Mouse (Mus musculus): ENCODE results near the gene Slc38a8. TPM values are rescaled to one million over a fixed set of nuclear protein-coding genes. Genes with fewer than 3 reads are reported as not detected.

Gene Slc38a8
- polyA plus RNA-seq, 1 experiment from 2014 or later: not detected

GRCm38 (mm10) chr8:119530937-119531336, 29.4 kb upstream of the Slc38a8 start:
- Histone ChIP-seq H3K27ac (ENCODE audit: low read length) (no peak overlapping the region), H3K9me3 (ENCODE audit: control insufficient read depth, low read depth, low read length) (no peaks in the 10 kb centered on the region), H3K4me1 (ENCODE audit: control insufficient read depth, insufficient read depth, low read length) (no peaks in the 10 kb centered on the region), H3K36me3 (ENCODE audit: control insufficient read depth, insufficient read depth, low read length) (peaks cover 81% of the 10 kb centered on the region), H3K4me3 (ENCODE audit: low read depth, low read length) (no peak overlapping the region), H3K27me3 (ENCODE audit: control insufficient read depth, insufficient read depth, low read length) (no peaks in the 10 kb centered on the region), H3K9ac (replicated peaks; ENCODE audit: low read depth, low read length) (no peak overlapping the region), H3K4me2 (replicated peaks; ENCODE audit: low read depth, low read length) (no peak overlapping the region)
- 82% methylated on average over 6 of the region's 6 CpGs for WGBS
- no peak for ATAC-seq (ENCODE audit: insufficient number of reproducible peaks, insufficient read depth, low FRiP score, low read depth)

GRCm38 (mm10) chr8:119528762-119529161, 27.3 kb upstream of the Slc38a8 start:
- H3K9ac ChIP-seq (replicated peaks; ENCODE audit: low read depth, low read length): no peak overlapping the region

GRCm38 (mm10) chr8:119520102-119520501, 18.6 kb upstream of the Slc38a8 start:
- Histone ChIP-seq H3K4me1 (ENCODE audit: control insufficient read depth, insufficient read depth, low read length) (no peaks in the 10 kb centered on the region), H3K9me3 (ENCODE audit: control insufficient read depth, low read depth, low read length) (no peaks in the 10 kb centered on the region), H3K9ac (replicated peaks; ENCODE audit: low read depth, low read length) (no peak overlapping the region), H3K4me2 (replicated peaks; ENCODE audit: low read depth, low read length) (no peak overlapping the region), H3K27me3 (ENCODE audit: control insufficient read depth, insufficient read depth, low read length) (no peaks in the 10 kb centered on the region), H3K4me3 (ENCODE audit: low read depth, low read length) (no peak overlapping the region), H3K27ac (ENCODE audit: low read length) (no peak overlapping the region), H3K36me3 (ENCODE audit: control insufficient read depth, insufficient read depth, low read length) (peaks cover 92% of the 10 kb centered on the region)
- ATAC-seq (ENCODE audit: insufficient number of reproducible peaks, insufficient read depth, low FRiP score, low read depth): no peak
- WGBS: 74% methylated on average over 7 of the region's 7 CpGs

More at GRCm38 (mm10) chr8:119528762-119529161, 27.3 kb upstream of the Slc38a8 start:
- no peak overlapping the region for H3K4me2 ChIP-seq (replicated peaks; ENCODE audit: low read depth, low read length)
- WGBS: 93% methylated on average over 7 of the region's 7 CpGs
- H3K4me1 ChIP-seq (ENCODE audit: control insufficient read depth, insufficient read depth, low read length): no peaks in the 10 kb centered on the region
- no peaks in the 10 kb centered on the region for H3K27me3 ChIP-seq (ENCODE audit: control insufficient read depth, insufficient read depth, low read length)
- no peak overlapping the region for H3K27ac ChIP-seq (ENCODE audit: low read length)
- no peak overlapping the region for H3K4me3 ChIP-seq (ENCODE audit: low read depth, low read length)
- no peak for ATAC-seq (ENCODE audit: insufficient number of reproducible peaks, insufficient read depth, low FRiP score, low read depth)
- H3K36me3 ChIP-seq (ENCODE audit: control insufficient read depth, insufficient read depth, low read length): peaks cover 80% of the 10 kb centered on the region
- no peaks in the 10 kb centered on the region for H3K9me3 ChIP-seq (ENCODE audit: control insufficient read depth, low read depth, low read length)

DNA sequence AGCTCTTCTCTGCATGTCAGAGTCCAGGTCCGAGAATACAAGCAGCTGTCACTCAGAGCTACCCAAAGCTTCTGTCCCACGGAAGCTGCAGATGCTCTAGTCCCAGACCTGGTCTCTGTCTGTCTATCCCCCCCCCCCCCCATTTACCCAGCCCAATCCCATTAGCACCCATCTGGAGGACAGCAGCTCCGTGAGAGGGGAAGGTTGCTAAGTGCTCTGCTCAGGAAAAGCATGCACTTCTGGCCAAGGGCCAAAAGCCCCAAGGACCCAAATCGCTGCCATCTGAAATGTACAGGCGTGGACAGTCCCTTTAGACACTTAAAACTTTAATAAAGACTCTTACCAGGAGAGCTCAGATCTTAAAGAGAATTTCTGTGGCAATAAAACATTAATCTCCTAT, 15.2 kb upstream of the Slc38a8 start:
- H3K9me3 ChIP-seq (ENCODE audit: control insufficient read depth, low read depth, low read length): no peaks in the 10 kb centered on the region
- H3K27ac ChIP-seq (ENCODE audit: low read length): no peak overlapping the region
- peaks cover 97% of the 10 kb centered on the region for H3K36me3 ChIP-seq (ENCODE audit: control insufficient read depth, insufficient read depth, low read length)
- no peak for ATAC-seq (ENCODE audit: insufficient number of reproducible peaks, insufficient read depth, low FRiP score, low read depth)
- no peak overlapping the region for H3K9ac ChIP-seq (replicated peaks; ENCODE audit: low read depth, low read length)
- H3K4me1 ChIP-seq (ENCODE audit: control insufficient read depth, insufficient read depth, low read length): no peaks in the 10 kb centered on the region
- WGBS: 61% methylated on average over 5 of the region's 5 CpGs
- no peaks in the 10 kb centered on the region for H3K27me3 ChIP-seq (ENCODE audit: control insufficient read depth, insufficient read depth, low read length)
- no peak overlapping the region for H3K4me3 ChIP-seq (ENCODE audit: low read depth, low read length)
- no peak overlapping the region for H3K4me2 ChIP-seq (replicated peaks; ENCODE audit: low read depth, low read length)

DNA sequence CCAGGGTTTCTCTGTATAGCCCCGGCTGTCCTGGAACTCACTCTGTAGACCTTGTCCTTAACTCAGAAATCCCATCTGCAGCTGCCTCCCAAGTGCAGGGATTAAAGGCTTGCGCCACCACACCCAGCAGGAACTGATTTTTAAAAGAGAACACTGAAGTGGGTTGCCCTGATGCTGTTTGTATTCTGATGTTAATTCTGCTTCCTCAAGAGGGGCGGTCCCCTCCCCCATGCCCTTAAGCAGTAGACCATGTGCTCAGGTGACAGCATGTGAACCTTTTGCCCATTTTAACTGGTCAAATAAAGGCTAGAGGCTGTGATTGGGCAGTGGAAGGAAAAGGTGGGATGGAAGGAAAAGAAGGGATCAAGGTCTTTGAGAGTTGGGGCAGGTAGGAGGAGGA, 14.3 kb upstream of the Slc38a8 start:
- no peak for ATAC-seq (ENCODE audit: insufficient number of reproducible peaks, insufficient read depth, low FRiP score, low read depth)
- H3K4me2 ChIP-seq (replicated peaks; ENCODE audit: low read depth, low read length): no peak overlapping the region
- 71% methylated on average over 3 of the region's 3 CpGs for WGBS
- peaks cover 89% of the 10 kb centered on the region for H3K36me3 ChIP-seq (ENCODE audit: control insufficient read depth, insufficient read depth, low read length)
- no peak overlapping the region for H3K9ac ChIP-seq (replicated peaks; ENCODE audit: low read depth, low read length)
- no peaks in the 10 kb centered on the region for H3K9me3 ChIP-seq (ENCODE audit: control insufficient read depth, low read depth, low read length)
- H3K4me1 ChIP-seq (ENCODE audit: control insufficient read depth, insufficient read depth, low read length): no peaks in the 10 kb centered on the region
- H3K27ac ChIP-seq (ENCODE audit: low read length): no peak overlapping the region
- no peaks in the 10 kb centered on the region for H3K27me3 ChIP-seq (ENCODE audit: control insufficient read depth, insufficient read depth, low read length)
- no peak overlapping the region for H3K4me3 ChIP-seq (ENCODE audit: low read depth, low read length)

GRCm38 (mm10) chr8:119514940-119515339, 13.4 kb upstream of the Slc38a8 start:
- Histone ChIP-seq H3K27ac (ENCODE audit: low read length) (no peak overlapping the region), H3K36me3 (ENCODE audit: control insufficient read depth, insufficient read depth, low read length) (peaks cover 89% of the 10 kb centered on the region), H3K4me3 (ENCODE audit: low read depth, low read length) (no peak overlapping the region), H3K4me2 (replicated peaks; ENCODE audit: low read depth, low read length) (no peak overlapping the region), H3K27me3 (ENCODE audit: control insufficient read depth, insufficient read depth, low read length) (no peaks in the 10 kb centered on the region), H3K4me1 (ENCODE audit: control insufficient read depth, insufficient read depth, low read length) (no peaks in the 10 kb centered on the region), H3K9ac (replicated peaks; ENCODE audit: low read depth, low read length) (no peak overlapping the region), H3K9me3 (ENCODE audit: control insufficient read depth, low read depth, low read length) (no peaks in the 10 kb centered on the region)
- no peak for ATAC-seq (ENCODE audit: insufficient number of reproducible peaks, insufficient read depth, low FRiP score, low read depth)
- WGBS: 76% methylated on average over 3 of the region's 3 CpGs

- no peaks in the 10 kb centered on the region for H3K27me3 ChIP-seq (ENCODE audit: control insufficient read depth, insufficient read depth, low read length)
- no peak overlapping the region for H3K9ac ChIP-seq (replicated peaks; ENCODE audit: low read depth, low read length)
- H3K4me2 ChIP-seq (replicated peaks; ENCODE audit: low read depth, low read length): no peak overlapping the region
- no peaks in the 10 kb centered on the region for H3K9me3 ChIP-seq (ENCODE audit: control insufficient read depth, low read depth, low read length)
- ATAC-seq (ENCODE audit: insufficient number of reproducible peaks, insufficient read depth, low FRiP score, low read depth): no peak
- H3K4me3 ChIP-seq (ENCODE audit: low read depth, low read length): no peak overlapping the region
- no peak overlapping the region for H3K27ac ChIP-seq (ENCODE audit: low read length)
- H3K4me1 ChIP-seq (ENCODE audit: control insufficient read depth, insufficient read depth, low read length): no peaks in the 10 kb centered on the region
- H3K36me3 ChIP-seq (ENCODE audit: control insufficient read depth, insufficient read depth, low read length): peaks cover 84% of the 10 kb centered on the region
- WGBS: 79% methylated on average over 4 of the region's 4 CpGs
Measured at GRCm38 (mm10) chr8:119513405-119513804, 11.9 kb upstream of the Slc38a8 start.

DNA sequence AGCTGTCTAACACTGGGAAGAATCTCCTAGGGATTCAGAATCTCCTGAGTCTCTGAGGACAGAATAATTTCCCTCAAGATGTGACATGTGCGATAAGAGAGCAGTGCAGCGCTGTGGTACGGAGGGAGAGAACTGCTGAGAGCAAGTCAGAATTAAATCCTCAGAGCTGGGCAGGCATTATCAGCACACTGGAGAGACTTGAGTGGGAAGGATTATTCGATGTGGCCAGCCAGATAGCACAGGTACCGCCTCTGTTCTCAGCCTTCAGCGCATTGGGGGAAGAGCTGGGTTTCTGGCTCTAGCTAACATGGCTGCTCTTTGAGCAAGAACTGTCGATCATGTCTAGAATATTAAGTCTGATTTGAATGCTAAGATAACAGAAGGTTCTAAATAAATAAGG, 10.2 kb upstream of the Slc38a8 start:
- no peak overlapping the region for H3K27ac ChIP-seq (ENCODE audit: low read length)
- H3K9ac ChIP-seq (replicated peaks; ENCODE audit: low read depth, low read length): no peak overlapping the region
- H3K9me3 ChIP-seq (ENCODE audit: control insufficient read depth, low read depth, low read length): no peaks in the 10 kb centered on the region
- H3K27me3 ChIP-seq (ENCODE audit: control insufficient read depth, insufficient read depth, low read length): no peaks in the 10 kb centered on the region
- H3K4me2 ChIP-seq (replicated peaks; ENCODE audit: low read depth, low read length): no peak overlapping the region
- peaks cover 77% of the 10 kb centered on the region for H3K36me3 ChIP-seq (ENCODE audit: control insufficient read depth, insufficient read depth, low read length)
- no peaks in the 10 kb centered on the region for H3K4me1 ChIP-seq (ENCODE audit: control insufficient read depth, insufficient read depth, low read length)
- 91% methylated on average over 7 of the region's 7 CpGs for WGBS
- H3K4me3 ChIP-seq (ENCODE audit: low read depth, low read length): no peak overlapping the region
- no peak for ATAC-seq (ENCODE audit: insufficient number of reproducible peaks, insufficient read depth, low FRiP score, low read depth)

GRCm38 (mm10) chr8:119510471-119510870, 9.0 kb upstream of the Slc38a8 start:
- Histone ChIP-seq H3K4me1 (ENCODE audit: control insufficient read depth, insufficient read depth, low read length) (no peaks in the 10 kb centered on the region), H3K4me3 (ENCODE audit: low read depth, low read length) (no peak overlapping the region), H3K9me3 (ENCODE audit: control insufficient read depth, low read depth, low read length) (no peaks in the 10 kb centered on the region), H3K27me3 (ENCODE audit: control insufficient read depth, insufficient read depth, low read length) (no peaks in the 10 kb centered on the region), H3K36me3 (ENCODE audit: control insufficient read depth, insufficient read depth, low read length) (peaks cover 79% of the 10 kb centered on the region), H3K27ac (ENCODE audit: low read length) (no peak overlapping the region), H3K4me2 (replicated peaks; ENCODE audit: low read depth, low read length) (no peak overlapping the region), H3K9ac (replicated peaks; ENCODE audit: low read depth, low read length) (no peak overlapping the region)
- 80% methylated on average over 9 of the region's 9 CpGs for WGBS
- no peak for ATAC-seq (ENCODE audit: insufficient number of reproducible peaks, insufficient read depth, low FRiP score, low read depth)

All from stomach, embryonic 14.5 days (tissue).